Mouse (Mus musculus): ENCODE results near the gene Vmn1r198. TPM values are rescaled to one million over a fixed set of nuclear protein-coding genes. Genes with fewer than 3 reads are reported as not detected.
"Not testable (repeated sequence)": the region's sequence is repeated elsewhere in the genome, so short reads cannot be mapped to it uniquely, and the experiment has no call there.

The Vmn1r198 gene
- polyA plus RNA-seq, 1 experiment from 2014 or later, result not detected

- Histone ChIP-seq H3K36me3 (ENCODE audit: control insufficient read depth, insufficient read depth, low read length) (no peaks in the 10 kb centered on the region), H3K4me3 (ENCODE audit: low read length) (no peak within 1 kb of the TSS), H3K27me3 (ENCODE audit: control insufficient read depth, insufficient read depth, low read length) (no peaks in the 10 kb centered on the region), H3K4me2 (replicated peaks; ENCODE audit: low read depth, low read length) (no peak within 1 kb of the TSS), H3K9me3 (ENCODE audit: control insufficient read depth, low read length) (no peaks in the 10 kb centered on the region), H3K9ac (ENCODE audit: low read depth, low read length) (no peak within 1 kb of the TSS), H3K4me1 (ENCODE audit: control insufficient read depth, insufficient read depth, low read length) (no peaks in the 10 kb centered on the region), H3K27ac (ENCODE audit: low read depth, low read length) (no peak within 1 kb of the TSS)
- no peak for ATAC-seq (ENCODE audit: low FRiP score, low TSS enrichment)
- WGBS, result 76% methylated on average over 2 of the region's 2 CpGs
Observed at GRCm38 (mm10) chr13:22379518-22379917, 29.4 kb downstream of the Vmn1r198 start, which contains the start of gene Vmn1r199. TSS of gene Vmn1r199 (plus strand) at chr13:22379818.

DNA sequence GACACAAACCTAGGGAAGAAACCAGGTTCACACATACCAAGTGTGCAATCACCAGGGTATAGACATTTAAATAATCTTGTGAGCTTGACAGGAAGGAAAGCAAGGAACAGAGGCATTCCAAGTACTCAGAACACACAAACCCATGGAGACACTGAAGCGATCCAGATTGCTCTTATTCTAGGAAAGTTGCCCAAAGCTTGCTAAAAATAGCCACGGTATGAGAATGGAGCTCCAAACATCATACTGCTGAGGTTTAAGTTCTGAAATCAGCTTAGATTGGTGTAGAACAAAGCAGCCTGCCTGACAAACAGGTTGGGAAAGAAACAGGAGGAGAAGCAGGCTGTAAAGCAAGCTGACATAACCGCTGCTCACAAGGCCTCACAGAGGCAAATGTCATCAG lies 31.0 kb downstream of the Vmn1r198 start:
- H3K9me3 ChIP-seq (ENCODE audit: control insufficient read depth, low read length); H3K4me2 ChIP-seq (replicated peaks; ENCODE audit: low read depth, low read length); H3K9ac ChIP-seq (ENCODE audit: low read depth, low read length); H3K4me1 ChIP-seq (ENCODE audit: control insufficient read depth, insufficient read depth, low read length); H3K36me3 ChIP-seq (ENCODE audit: control insufficient read depth, insufficient read depth, low read length); H3K27ac ChIP-seq (ENCODE audit: low read depth, low read length); H3K4me3 ChIP-seq (ENCODE audit: low read length); ATAC-seq (ENCODE audit: low FRiP score, low TSS enrichment); H3K27me3 ChIP-seq (ENCODE audit: control insufficient read depth, insufficient read depth, low read length): not testable (repeated sequence)
- 82% methylated on average over 3 of the region's 3 CpGs for WGBS

DNA sequence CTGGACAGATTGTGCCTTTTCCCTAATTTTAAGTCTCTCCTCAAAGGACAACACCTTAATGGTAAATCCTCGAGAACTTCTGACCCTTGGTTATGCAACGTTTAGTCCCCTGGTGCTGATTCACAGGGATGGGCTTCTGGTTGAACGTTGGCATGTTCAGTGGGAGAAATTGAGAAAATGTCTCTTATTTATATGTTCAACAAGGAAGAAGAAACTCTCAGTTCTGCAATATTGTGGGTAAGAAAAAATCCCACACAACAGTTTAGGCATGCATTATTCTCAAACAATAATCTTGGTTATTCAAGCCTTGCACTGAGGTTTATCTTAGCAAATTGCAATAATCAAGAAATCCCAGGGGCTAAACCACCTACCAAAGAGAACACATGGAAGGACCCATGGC lies 33.2 kb downstream of the Vmn1r198 start:
- Histone ChIP-seq H3K9ac (ENCODE audit: low read depth, low read length) (no peak overlapping the region), H3K27me3 (ENCODE audit: control insufficient read depth, insufficient read depth, low read length) (no peaks in the 10 kb centered on the region), H3K27ac (ENCODE audit: low read depth, low read length) (no peak overlapping the region), H3K9me3 (ENCODE audit: control insufficient read depth, low read length) (no peaks in the 10 kb centered on the region), H3K4me1 (ENCODE audit: control insufficient read depth, insufficient read depth, low read length) (no peaks in the 10 kb centered on the region), H3K36me3 (ENCODE audit: control insufficient read depth, insufficient read depth, low read length) (no peaks in the 10 kb centered on the region), H3K4me3 (ENCODE audit: low read length) (no peak overlapping the region), H3K4me2 (replicated peaks; ENCODE audit: low read depth, low read length) (no peak overlapping the region)
- WGBS, result 87% methylated on average over 3 of the region's 3 CpGs
- ATAC-seq (ENCODE audit: low FRiP score, low TSS enrichment), result no peak

- Histone ChIP-seq H3K27me3 (ENCODE audit: control insufficient read depth, insufficient read depth, low read length) (no peaks in the 10 kb centered on the region), H3K4me2 (replicated peaks; ENCODE audit: low read depth, low read length) (no peak overlapping the region), H3K36me3 (ENCODE audit: control insufficient read depth, insufficient read depth, low read length) (no peaks in the 10 kb centered on the region), H3K4me1 (ENCODE audit: control insufficient read depth, insufficient read depth, low read length) (no peaks in the 10 kb centered on the region), H3K9me3 (ENCODE audit: control insufficient read depth, low read length) (no peaks in the 10 kb centered on the region), H3K4me3 (ENCODE audit: low read length) (no peak overlapping the region), H3K9ac (ENCODE audit: low read depth, low read length) (no peak overlapping the region), H3K27ac (ENCODE audit: low read depth, low read length) (no peak overlapping the region)
- 78% methylated on average over 1 of the region's 1 CpGs for WGBS
- ATAC-seq (ENCODE audit: low FRiP score, low TSS enrichment), result no peak
Observed at GRCm38 (mm10) chr13:22387050-22387449, 36.9 kb downstream of the Vmn1r198 start.

DNA sequence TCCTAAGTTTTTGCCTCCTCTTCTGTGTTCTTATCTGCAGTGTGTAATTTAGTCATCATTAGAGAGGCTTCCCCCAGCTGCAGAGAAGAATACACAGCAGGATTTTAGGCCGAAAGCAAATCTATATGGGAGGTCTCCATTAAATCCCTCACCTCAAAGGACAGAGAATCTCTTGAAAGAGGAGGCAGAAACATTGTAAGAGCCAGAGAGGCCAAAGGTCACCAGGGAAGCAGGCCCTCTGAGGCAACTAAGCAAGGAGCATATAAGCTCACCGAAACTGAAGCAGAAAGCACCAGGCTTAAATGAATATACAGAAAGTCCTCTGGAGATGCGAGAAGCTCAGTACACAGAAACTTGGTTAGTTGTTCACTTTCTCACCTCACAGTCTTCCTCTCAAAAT lies 39.9 kb downstream of the Vmn1r198 start, which contains the start of gene Vmn1r200:
Gene Vmn1r200 (plus strand): TSS at position 301 of the 400 bp plus-strand sequence.
- WGBS, result 61% methylated on average over 3 of the region's 3 CpGs
- Histone ChIP-seq H3K27me3 (ENCODE audit: control insufficient read depth, insufficient read depth, low read length) (no peaks in the 10 kb centered on the region), H3K27ac (ENCODE audit: low read depth, low read length) (no peak within 1 kb of the TSS), H3K9ac (ENCODE audit: low read depth, low read length) (no peak within 1 kb of the TSS), H3K36me3 (ENCODE audit: control insufficient read depth, insufficient read depth, low read length) (no peaks in the 10 kb centered on the region), H3K4me1 (ENCODE audit: control insufficient read depth, insufficient read depth, low read length) (no peaks in the 10 kb centered on the region), H3K4me3 (ENCODE audit: low read length) (no peak within 1 kb of the TSS), H3K9me3 (ENCODE audit: control insufficient read depth, low read length) (no peaks in the 10 kb centered on the region), H3K4me2 (replicated peaks; ENCODE audit: low read depth, low read length) (no peak within 1 kb of the TSS)
- no peak for ATAC-seq (ENCODE audit: low FRiP score, low TSS enrichment)

DNA sequence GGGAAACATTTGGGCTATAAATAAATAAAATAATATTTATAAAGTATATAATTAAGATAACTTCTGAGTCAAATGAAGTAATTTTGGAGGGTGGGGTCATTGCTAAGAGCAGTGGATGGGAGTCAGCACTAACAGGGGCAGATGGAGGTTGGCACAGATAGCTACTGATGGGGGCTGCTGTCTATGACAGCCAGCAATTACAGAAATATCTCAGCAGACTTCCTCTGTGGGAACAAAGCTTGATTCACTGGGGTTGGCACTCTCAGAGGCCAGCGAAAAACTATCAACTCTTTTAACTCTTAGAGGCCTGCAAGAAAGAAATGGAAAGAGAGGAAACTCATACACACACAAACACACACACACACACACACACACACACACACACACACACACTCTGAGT lies 52.8 kb downstream of the Vmn1r198 start:
- Histone ChIP-seq H3K27ac (ENCODE audit: low read depth, low read length) (no peak overlapping the region), H3K36me3 (ENCODE audit: control insufficient read depth, insufficient read depth, low read length) (no peaks in the 10 kb centered on the region), H3K27me3 (ENCODE audit: control insufficient read depth, insufficient read depth, low read length) (no peaks in the 10 kb centered on the region), H3K9me3 (ENCODE audit: control insufficient read depth, low read length) (peaks cover 4% of the 10 kb centered on the region; the same call in 1 of the 2 replicates), H3K4me2 (replicated peaks; ENCODE audit: low read depth, low read length) (no peak overlapping the region), H3K9ac (ENCODE audit: low read depth, low read length) (no peak overlapping the region), H3K4me3 (ENCODE audit: low read length) (no peak overlapping the region), H3K4me1 (ENCODE audit: control insufficient read depth, insufficient read depth, low read length) (no peaks in the 10 kb centered on the region)
- no peak for ATAC-seq (ENCODE audit: low FRiP score, low TSS enrichment)
- 91% methylated on average over 1 of the region's 1 CpGs for WGBS

Other genes with a start within 250 kb of the Vmn1r198 start
- not detected in 2 replicates for gene Vmn1r189, start 244.5 kb upstream of the Vmn1r198 start, polyA plus RNA-seq (2014; fragmentation: Nextera tagmentation; extraction: Ambion mirVana)
- not detected in 2 replicates for gene Vmn1r191, start 166.4 kb upstream of the Vmn1r198 start, polyA plus RNA-seq (2014; fragmentation: Nextera tagmentation; extraction: Ambion mirVana)
- gene Vmn1r192, start 159.2 kb upstream of the Vmn1r198 start, polyA plus RNA-seq (2014; fragmentation: Nextera tagmentation; extraction: Ambion mirVana), result not detected in 2 replicates
- gene Vmn1r193, start 127.2 kb upstream of the Vmn1r198 start, polyA plus RNA-seq (2014; fragmentation: Nextera tagmentation; extraction: Ambion mirVana), result not detected in 2 replicates
- not detected in 2 replicates for gene Vmn1r194, start 106.1 kb upstream of the Vmn1r198 start, polyA plus RNA-seq (2014; fragmentation: Nextera tagmentation; extraction: Ambion mirVana)
- not detected in 2 replicates for gene Vmn1r195, start 79.8 kb upstream of the Vmn1r198 start, polyA plus RNA-seq (2014; fragmentation: Nextera tagmentation; extraction: Ambion mirVana)
- not detected in 2 replicates for gene Vmn1r196, start 60.4 kb upstream of the Vmn1r198 start, polyA plus RNA-seq (2014; fragmentation: Nextera tagmentation; extraction: Ambion mirVana)
- gene Vmn1r197, start 25.8 kb upstream of the Vmn1r198 start, polyA plus RNA-seq (2014; fragmentation: Nextera tagmentation; extraction: Ambion mirVana), result not detected in 2 replicates
- gene Vmn1r199, start 29.5 kb downstream of the Vmn1r198 start, polyA plus RNA-seq (2014; fragmentation: Nextera tagmentation; extraction: Ambion mirVana), result not detected in 2 replicates
- not detected in 2 replicates for gene Vmn1r200, start 40.0 kb downstream of the Vmn1r198 start, polyA plus RNA-seq (2014; fragmentation: Nextera tagmentation; extraction: Ambion mirVana)
- gene Vmn1r201, start 121.6 kb downstream of the Vmn1r198 start, polyA plus RNA-seq (2014; fragmentation: Nextera tagmentation; extraction: Ambion mirVana), result not detected in 2 replicates
- gene Vmn1r202, start 155.0 kb downstream of the Vmn1r198 start, polyA plus RNA-seq (2014; fragmentation: Nextera tagmentation; extraction: Ambion mirVana), result not detected in 2 replicates
- gene Vmn1r203, start 167.8 kb downstream of the Vmn1r198 start, polyA plus RNA-seq (2014; fragmentation: Nextera tagmentation; extraction: Ambion mirVana), result not detected in 2 replicates
- gene Vmn1r204, start 202.8 kb downstream of the Vmn1r198 start, polyA plus RNA-seq (2014; fragmentation: Nextera tagmentation; extraction: Ambion mirVana), result not detected in 2 replicates
- gene Vmn1r205, start 242.6 kb downstream of the Vmn1r198 start, polyA plus RNA-seq (2014; fragmentation: Nextera tagmentation; extraction: Ambion mirVana), result not detected in 2 replicates